Mouse (Mus musculus) liver, adult 2 months (tissue): ENCODE measurements around the gene Hesx1. TPM values are rescaled to one million over a fixed set of nuclear protein-coding genes. Genes with fewer than 3 reads are reported as not detected.

Experiments used
- DNase-seq: peaks from one replicate; pipeline ENCODE4 v3.0.0-alpha.2; 2011; ENCODE audit warnings: low read depth, low spot score; ENCODE audit errors: extremely low read depth
- H3K27ac ChIP-seq: fragments of 200-500 bp; replicated peaks from 2 replicates; pipeline ENCODE4 v1.5.1; 2012; ENCODE audit warnings: low read depth, mild to moderate bottlenecking, control low read depth, inconsistent platforms, low read length; ENCODE audit not compliant: insufficient read depth
- H3K27me3 ChIP-seq: fragments of 200-500 bp; 2 replicates; pipeline ENCODE4 v1.6.1; 2012; ENCODE audit warnings: mild to moderate bottlenecking, moderate library complexity, low read length, inconsistent platforms; ENCODE audit not compliant: control insufficient read depth, insufficient read depth
- H3K36me3 ChIP-seq: fragments of 200-500 bp; 2 replicates; pipeline ENCODE4 v1.6.1; 2012; ENCODE audit warnings: low read length, inconsistent platforms; ENCODE audit not compliant: control insufficient read depth, insufficient read depth
- H3K4me1 ChIP-seq: fragments of 200-500 bp; 2 replicates; pipeline ENCODE4 v1.6.1; 2011; ENCODE audit warnings: low read length; ENCODE audit not compliant: control insufficient read depth, insufficient read depth
- H3K4me3 ChIP-seq: fragments of 200-500 bp; 2 replicates; pipeline ENCODE4 v1.5.1; 2011; ENCODE audit warnings: low read depth, mild to moderate bottlenecking, control low read depth, low read length, moderate library complexity; ENCODE audit not compliant: insufficient read depth
- H3K79me2 ChIP-seq: fragments of 200-500 bp; 2 replicates; pipeline ENCODE4 v1.6.1; 2012; ENCODE audit warnings: inconsistent platforms, mild to moderate bottlenecking, low read length, moderate library complexity; ENCODE audit not compliant: control insufficient read depth, insufficient read depth
- H3K9ac ChIP-seq: fragments of 200-500 bp; 2 replicates; pipeline ENCODE4 v1.6.1; 2012; ENCODE audit warnings: low read depth, mild to moderate bottlenecking, control low read depth, inconsistent platforms, low read length
- CTCF ChIP-seq: fragments of 200-500 bp; IDR thresholded peaks from 2 replicates; pipeline ENCODE4 v1.5.1; 2011; ENCODE audit warnings: low read depth, low read length, control low read depth
- POLR2A ChIP-seq: fragments of 200-500 bp; IDR thresholded peaks from 2 replicates; pipeline ENCODE4 v1.6.1; 2011; ENCODE audit warnings: low read length, control low read depth; ENCODE audit not compliant: insufficient read depth; ENCODE audit errors: extremely low read depth
- WGBS: fragments of 180-500 bp; shearing (Covaris S2); methylation state at CpG from one replicate; pipeline ENCODE4 v1.1.7; 2018; 5-methylcytosine and 5-hydroxymethylcytosine counted together
- polyA plus RNA-seq: library from polyadenylated mRNA; depleted of rRNA; stranded (reverse); fragments of >200 nt; gene quantifications from 2 replicates; pipeline ENCODE4 v1.2.3, GENCODE M21; 2012
- total RNA-seq: library from RNA; depleted of rRNA; stranded (reverse); fragments of >200 nt; gene quantifications from 2 replicates; pipeline ENCODE4 v1.2.3, GENCODE M21; 2014

Gene Hesx1
- total and polyA plus RNA-seq, 2 experiments, result not detected

GRCm38 (mm10) chr14:27044221-27044966 is 50.2 kb downstream of the Hesx1 start:
- no peak for DNase-seq
- Histone ChIP-seq H3K4me3 (no peak overlapping the region), H3K27ac (no peak overlapping the region), H3K4me1 (peaks cover 5% of the 10 kb centered on the region; the same call in 1 of the 2 replicates), H3K79me2 (no peaks in the 10 kb centered on the region), H3K36me3 (no peaks in the 10 kb centered on the region), H3K27me3 (no peaks in the 10 kb centered on the region), H3K9ac (no peak overlapping the region)
- TF ChIP-seq CTCF (no peak), POLR2A (no peak)
- WGBS, result 36% methylated on average over 11 of the region's 11 CpGs

- 0 out of 2 replicates have a peak, but pooled peaks have one; percentile 2 for TF ChIP-seq CTCF
- no peak for TF ChIP-seq POLR2A
- Histone ChIP-seq H3K9ac (no peak overlapping the region), H3K27me3 (no peaks in the 10 kb centered on the region), H3K4me1 (peaks cover 2% of the 10 kb centered on the region; the same call in 1 of the 2 replicates), H3K4me3 (no peak overlapping the region), H3K36me3 (no peaks in the 10 kb centered on the region), H3K27ac (no peak overlapping the region), H3K79me2 (no peaks in the 10 kb centered on the region)
- no peak for DNase-seq
- 60% methylated on average over 2 of the region's 2 CpGs for WGBS
Observed at GRCm38 (mm10) chr14:27044967-27045361, 50.7 kb downstream of the Hesx1 start.

- no peak overlapping the region for H3K4me3 ChIP-seq
- H3K4me1 ChIP-seq, result peaks cover 2% of the 10 kb centered on the region; the same call in 1 of the 2 replicates
- H3K27me3 ChIP-seq, result no peaks in the 10 kb centered on the region
- WGBS, result 93% methylated on average over 8 of the region's 8 CpGs
- H3K27ac ChIP-seq, result no peak overlapping the region
- H3K9ac ChIP-seq, result no peak overlapping the region
- DNase-seq, result no peak
- H3K79me2 ChIP-seq, result no peaks in the 10 kb centered on the region
- TF ChIP-seq CTCF, result no peak
- no peak for TF ChIP-seq POLR2A
- H3K36me3 ChIP-seq, result no peaks in the 10 kb centered on the region
Observed at GRCm38 (mm10) chr14:27048231-27048956, 54.2 kb downstream of the Hesx1 start.

GRCm38 (mm10) chr14:27050043-27050442 is 55.8 kb downstream of the Hesx1 start:
- DNase-seq, result no peak
- WGBS, result 89% methylated on average over 9 of the region's 9 CpGs
- Histone ChIP-seq H3K9ac (no peak overlapping the region), H3K4me3 (no peak overlapping the region), H3K4me1 (no peaks in the 10 kb centered on the region), H3K27ac (no peak overlapping the region), H3K36me3 (no peaks in the 10 kb centered on the region), H3K79me2 (no peaks in the 10 kb centered on the region), H3K27me3 (no peaks in the 10 kb centered on the region)
- TF ChIP-seq CTCF, result no peak
- no peak for TF ChIP-seq POLR2A

GRCm38 (mm10) chr14:27050560-27051510 is 56.6 kb downstream of the Hesx1 start:
- no peak overlapping the region for H3K27ac ChIP-seq
- no peak overlapping the region for H3K4me3 ChIP-seq
- H3K36me3 ChIP-seq, result no peaks in the 10 kb centered on the region
- no peaks in the 10 kb centered on the region for H3K4me1 ChIP-seq
- no peak for TF ChIP-seq CTCF
- no peak for TF ChIP-seq POLR2A
- H3K9ac ChIP-seq, result no peak overlapping the region
- no peaks in the 10 kb centered on the region for H3K79me2 ChIP-seq
- no peaks in the 10 kb centered on the region for H3K27me3 ChIP-seq
- 81% methylated on average over 18 of the region's 18 CpGs for WGBS
- DNase-seq, result no peak
